Mouse (Mus musculus) spleen, adult 2 months (tissue): ENCODE data around the gene Mtss1l.

Source experiments
- CTCF ChIP-seq: fragments of 200-500 bp; IDR thresholded peaks from 2 replicates; pipeline ENCODE4 v1.5.1; 2011; ENCODE audit warnings: mild to moderate bottlenecking, inconsistent platforms; ENCODE audit not compliant: insufficient read depth, insufficient read length, insufficient replicate concordance; ENCODE audit errors: extremely low read depth
- POLR2A ChIP-seq: fragments of 200-500 bp; IDR thresholded peaks from 2 replicates; pipeline ENCODE4 v1.6.1; 2011; ENCODE audit warnings: low read depth, low read length, inconsistent platforms

DNA sequence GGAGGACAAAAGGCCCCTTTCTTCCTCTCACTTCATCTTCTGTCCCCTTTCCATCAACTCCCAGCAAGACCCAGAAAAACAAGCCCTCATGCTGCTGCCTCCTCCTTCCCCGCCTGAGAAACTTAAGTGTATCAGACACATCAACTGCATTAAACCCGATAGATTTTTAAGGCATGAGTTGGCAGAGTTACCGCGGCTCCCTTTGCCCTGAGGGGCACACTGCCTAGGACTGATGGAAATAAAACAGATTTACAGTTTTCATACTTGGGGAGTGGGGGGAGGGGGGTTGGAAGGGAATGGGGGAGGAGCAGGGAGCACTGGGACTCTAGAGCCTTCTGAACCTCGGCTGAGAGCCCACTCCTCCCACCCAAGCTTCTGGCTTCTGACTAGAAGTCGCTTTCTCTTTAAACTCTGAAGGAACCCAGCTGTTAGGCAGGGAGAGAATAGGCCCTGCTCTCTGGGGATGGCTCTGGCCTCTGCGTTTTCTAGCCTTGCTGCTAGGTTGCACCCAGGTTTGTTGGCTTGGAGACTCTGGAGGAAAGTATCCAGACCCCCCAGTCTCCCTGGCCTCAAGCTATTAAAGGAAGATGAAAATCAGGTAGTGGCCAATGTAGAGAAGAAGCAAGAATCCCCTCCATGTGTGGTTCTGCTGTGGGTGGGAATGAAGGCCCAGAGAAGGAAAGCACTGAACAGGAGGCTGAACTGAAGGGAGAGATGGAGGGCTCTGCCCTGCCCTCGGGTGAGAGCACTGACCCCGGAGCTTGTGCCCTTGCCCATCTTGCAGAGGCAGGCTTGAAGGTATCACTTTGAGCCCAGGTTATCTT lies 18.4 kb upstream of the Mtss1l start:
- TF ChIP-seq POLR2A = no peak
- TF ChIP-seq CTCF = no peak
